Mouse (Mus musculus) C3H10T1/2 (cell line): ENCODE measurements around the gene AK157302. TPM values are rescaled to one million over a fixed set of nuclear protein-coding genes. Genes with fewer than 3 reads are reported as not detected.

Experiments used
- polyA plus RNA-seq, 2 experiments: library from polyadenylated mRNA; unstranded; fragments of >200 nt; fragmentation: generic; extraction: Trizol; gene quantifications; one replicate each; pipeline ENCODE4 v1.2.1; 2012; ENCODE audit warnings: missing spikeins in 2 of 2

AK157302 gene
- under 1 TPM; 0.14 to 0.60 TPM for polyA plus RNA-seq

GRCm38 (mm10) chr13:21495080-21495479 lies at the start of gene AK157302:
AK157302 (plus strand) TSS chr13:21495223.

DNA sequence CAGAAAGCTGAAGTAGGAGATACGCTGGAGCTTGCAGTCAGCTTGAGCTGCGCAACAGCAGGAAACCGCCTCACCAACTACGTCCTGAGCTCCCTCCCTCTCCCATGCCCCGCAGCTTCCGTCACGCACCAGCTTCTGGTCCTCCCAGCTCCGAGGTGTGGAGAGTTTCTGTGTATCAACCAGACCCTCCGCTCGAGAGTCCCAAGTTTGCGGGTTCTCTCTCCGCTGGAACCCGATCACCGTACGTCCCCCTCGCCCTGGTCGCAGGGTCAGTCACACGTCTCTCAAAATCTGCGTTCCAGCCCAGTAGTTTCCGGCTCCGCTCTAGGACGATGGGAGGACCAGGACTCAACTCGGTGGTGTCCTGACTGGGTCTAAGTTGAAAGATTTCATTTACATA lies 41.6 kb upstream of the AK157302 start, which contains the start of gene Zscan26:
TSS of gene Zscan26 (minus strand) at position 282 of the 400 bp plus-strand sequence.

DNA sequence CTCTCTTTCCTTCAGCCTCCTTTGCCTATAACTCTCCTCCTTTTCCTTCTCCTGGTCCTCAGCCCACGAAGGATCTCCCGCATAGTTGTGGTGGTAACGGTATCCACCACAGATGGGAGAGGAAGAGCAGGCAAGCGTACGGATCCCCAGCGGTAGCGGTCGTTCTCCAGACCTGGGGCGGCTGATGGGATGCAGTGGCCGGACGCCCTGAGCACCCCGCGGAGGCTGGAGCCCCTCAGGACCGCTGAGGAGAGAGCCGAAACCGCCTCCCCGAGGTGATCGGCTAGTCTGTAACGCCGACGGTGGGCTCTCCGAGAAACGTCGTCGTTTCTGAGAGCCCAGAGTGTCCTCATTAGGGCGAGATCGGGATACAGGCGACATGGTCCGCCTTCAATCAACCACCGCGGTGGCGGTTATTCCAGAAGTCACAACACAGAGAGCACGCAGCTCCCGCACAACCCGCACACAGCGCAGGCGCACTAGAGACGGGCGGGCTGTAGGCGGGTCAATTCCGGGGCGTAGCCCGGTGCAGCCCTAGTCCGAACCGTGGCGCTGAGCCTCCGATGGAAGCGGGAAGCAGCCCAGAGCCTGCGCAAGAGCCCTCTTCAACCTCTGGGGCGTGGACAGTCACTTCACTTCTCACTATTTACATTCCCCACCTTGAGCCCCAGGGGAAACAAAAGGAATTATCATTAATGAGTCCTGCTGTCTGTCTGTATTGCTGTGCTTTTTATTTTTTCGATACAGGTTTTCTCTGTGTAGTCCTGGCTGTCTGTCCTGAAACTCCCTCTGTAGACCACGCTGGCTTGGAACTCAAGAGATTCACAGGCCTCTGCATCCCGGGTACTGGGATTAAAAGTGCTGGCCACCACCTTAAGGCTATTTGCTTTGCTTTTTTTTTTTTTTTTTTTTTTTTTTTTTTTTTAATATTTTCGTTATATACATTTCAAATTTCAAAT lies 26.7 kb upstream of the AK157302 start, which contains the start of gene Nkapl:
TSS of gene Nkapl (minus strand) at position 449 of the 959 bp plus-strand sequence.

GRCm38 (mm10) chr13:21478759-21479670 lies 16.0 kb upstream of the AK157302 start, which contains the start of the genes Zkscan4 and Gm10065:
Zkscan4 (plus strand) TSS chr13:21478907.
Gm10065 (minus strand) TSS chr13:21479441.

GRCm38 (mm10) chr13:21501182-21501581 lies 6.2 kb downstream of the AK157302 start, which contains the start of gene Gm11273:
Gm11273 (minus strand) TSS chr13:21501418.

DNA sequence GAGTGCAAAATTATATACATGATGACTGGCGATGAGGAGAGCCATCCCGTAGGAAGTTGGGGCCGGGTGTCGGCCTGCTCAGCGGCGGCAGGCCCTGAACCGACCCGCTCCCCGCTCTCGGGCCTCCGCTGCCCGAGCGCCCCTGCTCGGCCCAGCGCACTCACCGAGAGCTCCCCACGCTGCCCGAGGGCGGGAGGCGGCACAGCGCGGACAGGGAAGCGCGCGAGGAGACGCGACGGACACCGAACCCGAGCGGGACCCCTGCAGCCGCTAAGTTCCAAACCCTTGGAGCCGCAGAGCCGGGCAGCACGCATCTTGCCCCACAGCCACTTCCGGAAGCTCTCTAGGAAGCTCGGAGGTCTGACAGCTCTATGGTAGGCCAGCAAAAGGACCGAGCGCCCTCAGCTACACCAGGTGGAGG lies 35.8 kb downstream of the AK157302 start, which contains the start of gene Zkscan8:
TSS of gene Zkscan8 (minus strand) at position 340 of the 421 bp plus-strand sequence.

DNA sequence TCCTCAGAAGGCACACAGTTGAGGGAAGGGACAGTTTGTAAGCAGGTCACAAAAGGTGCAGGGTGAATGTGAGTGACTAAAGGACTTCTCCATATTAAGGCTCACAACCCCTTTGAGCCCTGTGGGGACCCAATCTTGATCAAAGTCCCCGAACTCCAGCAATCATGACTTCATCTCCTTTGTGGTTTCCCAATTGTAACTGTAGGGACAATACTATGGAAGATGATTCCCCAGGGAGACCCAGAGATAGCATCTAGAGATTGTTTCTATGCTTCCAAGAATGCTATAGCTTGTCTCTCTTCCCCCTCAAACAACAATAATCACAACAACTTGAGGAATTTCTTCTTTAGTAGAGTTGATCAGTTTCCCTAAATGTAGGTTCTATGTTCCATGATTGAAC lies 47.7 kb downstream of the AK157302 start, which contains the start of gene Olfr1366:
TSS of gene Olfr1366 (minus strand) at position 101 of the 400 bp plus-strand sequence.

Other genes starting within 250 kb of the AK157302 start
- not detected for gene Gpx5, start 202.5 kb upstream of the AK157302 start, polyA plus RNA-seq
- gene Gpx6, start 183.1 kb upstream of the AK157302 start, polyA plus RNA-seq, result not detected
- gene Olfr1367, start 148.3 kb upstream of the AK157302 start, polyA plus RNA-seq, result not detected
- 1 to 10 TPM in 1 of 2 experiments, under 1 TPM in 1; 0.33 to 4.3 TPM for gene Zscan12, start 132.4 kb upstream of the AK157302 start, polyA plus RNA-seq
- gene Zkscan3, start 92.5 kb upstream of the AK157302 start, polyA plus RNA-seq, result 10 to 100 TPM in 1 of 2 experiments, 1 to 10 TPM in 1; 1.0 to 19.6 TPM
- not detected for gene Pgbd1, start 54.2 kb upstream of the AK157302 start, polyA plus RNA-seq
- 1 to 10 TPM in 1 of 2 experiments, under 1 TPM in 1; 0.18 to 5.0 TPM for gene Zscan26, start 41.5 kb upstream of the AK157302 start, polyA plus RNA-seq
- not detected for gene Nkapl, start 26.7 kb upstream of the AK157302 start, polyA plus RNA-seq
- gene Zkscan4, start 16.3 kb upstream of the AK157302 start, polyA plus RNA-seq, result under 1 TPM in 1 of 2 experiments, not detected in 1; 0.33 TPM
- not detected for gene Gm10065, start 15.8 kb upstream of the AK157302 start, polyA plus RNA-seq
- 10 to 100 TPM; 15.6 to 26.8 TPM for gene Gm11273, start 6.2 kb downstream of the AK157302 start, polyA plus RNA-seq
- 1 to 10 TPM in 1 of 2 experiments, under 1 TPM in 1; 0.26 to 1.2 TPM for gene Zkscan8, start 35.9 kb downstream of the AK157302 start, polyA plus RNA-seq
- under 1 TPM; 0.01 to 0.05 TPM for gene Olfr1366, start 47.6 kb downstream of the AK157302 start, polyA plus RNA-seq
- not detected for gene Olfr1535, start 64.7 kb downstream of the AK157302 start, polyA plus RNA-seq
- not detected for gene Olfr1364, start 86.5 kb downstream of the AK157302 start, polyA plus RNA-seq
- not detected for gene Olfr1362, start 118.8 kb downstream of the AK157302 start, polyA plus RNA-seq
- under 1 TPM in 1 of 2 experiments, not detected in 1; 0.02 TPM for gene Olfr11, start 147.3 kb downstream of the AK157302 start, polyA plus RNA-seq
- not detected for gene Olfr1361, start 168.2 kb downstream of the AK157302 start, polyA plus RNA-seq
- gene Olfr1360, start 182.2 kb downstream of the AK157302 start, polyA plus RNA-seq, result not detected
- not detected for gene Olfr1359, start 202.9 kb downstream of the AK157302 start, polyA plus RNA-seq
- 10 to 100 TPM in 1 of 2 experiments, 1 to 10 TPM in 1; 3.1 to 18.5 TPM for gene Hist1h2bl, start 220.9 kb downstream of the AK157302 start, polyA plus RNA-seq
- 10 to 100 TPM; 16.9 to 23.6 TPM for gene Hist1h2ai, start 221.2 kb downstream of the AK157302 start, polyA plus RNA-seq
- 10 to 100 TPM; 14.5 to 88.7 TPM for gene Hist1h3h, start 222.4 kb downstream of the AK157302 start, polyA plus RNA-seq
- gene Hist1h2bm, start 226.8 kb downstream of the AK157302 start, polyA plus RNA-seq, result 10 to 100 TPM in 1 of 2 experiments, 1 to 10 TPM in 1; 2.2 to 12.6 TPM
- 1 to 10 TPM; 4.2 to 5.5 TPM for gene Hist1h4j, start 239.8 kb downstream of the AK157302 start, polyA plus RNA-seq